Mouse (Mus musculus) retina, postnatal 7 days (tissue): ENCODE results near the gene Ybx2.

ENCODE experiments used
- DNase-seq: peaks from one replicate; pipeline ENCODE4 v3.0.0-alpha.2; 2012; ENCODE audit warnings: low read depth, low spot score

The Ybx2 gene

DNA sequence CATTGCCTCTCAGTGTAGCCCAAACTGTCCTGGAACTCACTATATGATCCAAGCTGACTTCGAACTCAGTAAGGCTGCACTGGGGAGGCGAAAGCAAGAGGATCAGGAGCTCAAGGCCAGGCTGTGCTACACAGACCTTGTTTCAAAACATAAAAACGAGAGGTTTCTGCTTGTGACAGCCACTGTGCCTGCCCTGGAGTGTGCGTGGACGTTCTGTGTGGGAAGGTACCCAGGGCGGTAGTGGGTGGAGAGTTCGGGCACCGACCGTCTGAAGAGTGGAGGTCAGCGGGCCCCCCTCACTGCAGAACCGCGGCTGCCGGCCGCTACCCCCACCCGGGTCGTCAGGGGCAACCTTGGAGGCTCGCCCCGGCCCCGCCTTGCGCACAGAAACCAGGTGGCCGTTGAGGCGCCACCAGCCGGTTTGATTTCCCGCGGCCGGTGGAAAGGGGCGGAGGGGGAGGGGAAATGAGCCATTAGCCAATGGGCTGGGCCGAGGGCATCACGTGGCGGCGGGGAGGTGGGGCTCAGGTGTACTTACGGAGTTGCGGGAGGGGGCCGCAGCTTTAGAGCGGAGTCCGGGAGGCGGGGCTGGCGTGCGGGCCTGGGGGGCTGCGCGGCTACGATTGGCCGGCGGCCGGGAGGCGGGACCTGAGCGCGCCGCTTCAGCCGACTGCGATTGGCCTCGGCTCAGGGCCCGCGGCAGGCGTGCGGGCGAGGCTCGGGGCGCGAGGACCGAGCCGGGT lies at the start of gene Ybx2:
Gene Ybx2, plus strand, starts transcription at position 660 of the 743 bp plus-strand sequence.
- peak; percentile 86 for DNase-seq

DNA sequence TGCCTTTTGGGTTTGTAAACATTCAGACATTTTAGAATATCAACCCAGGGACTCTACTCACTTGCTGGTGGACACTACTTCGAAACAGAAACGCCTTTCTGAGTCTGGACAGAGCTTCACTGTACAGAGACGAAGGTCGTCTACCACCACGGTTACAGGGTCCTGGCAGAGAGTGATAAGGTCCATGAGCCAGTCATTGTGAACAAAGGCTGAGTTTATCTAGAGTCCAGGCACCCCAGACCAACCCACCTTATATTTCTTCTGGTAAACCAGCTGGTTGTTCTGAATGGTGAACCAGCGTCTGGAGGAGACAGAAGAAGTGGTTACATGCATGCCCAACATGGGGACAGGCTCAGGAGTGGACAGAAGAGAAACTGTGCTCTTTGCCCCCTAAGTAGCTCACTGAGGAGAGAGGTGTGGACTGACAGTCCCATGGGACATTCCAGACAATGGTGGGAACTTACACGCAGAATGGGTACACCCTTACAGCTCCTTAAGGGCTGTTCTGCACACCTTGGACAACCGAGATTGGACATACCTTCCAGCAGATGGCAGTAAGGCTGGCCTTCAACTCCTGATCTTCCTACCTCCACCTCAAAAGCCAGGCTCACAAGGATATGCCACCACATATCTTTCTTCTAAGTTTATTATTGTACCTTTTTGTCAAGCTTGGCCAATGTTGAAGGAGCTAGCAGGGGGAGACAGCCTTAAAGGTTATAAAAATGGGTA lies 48.5 kb upstream of the Ybx2 start:
- no peak for DNase-seq

DNA sequence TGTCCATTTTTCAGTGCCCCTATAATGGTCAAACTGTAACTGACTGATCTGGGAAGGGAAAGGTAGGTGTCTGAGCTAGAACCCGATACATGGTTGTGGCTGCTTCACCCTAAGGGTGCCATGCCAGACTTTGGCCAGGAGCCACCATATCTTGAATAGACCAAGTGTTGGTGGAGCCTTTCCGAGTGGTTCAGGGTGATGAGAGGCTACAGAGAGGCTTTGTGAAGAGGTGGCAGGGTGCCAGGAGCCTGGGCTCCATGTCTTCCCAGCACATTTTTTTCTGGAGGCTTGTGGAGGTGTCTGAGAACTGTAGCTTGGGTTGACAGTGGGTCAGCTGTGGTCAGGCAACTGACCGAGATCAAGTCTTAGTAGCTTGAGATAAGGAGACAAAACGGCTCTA lies 44.1 kb upstream of the Ybx2 start:
- DNase-seq = no peak

DNA sequence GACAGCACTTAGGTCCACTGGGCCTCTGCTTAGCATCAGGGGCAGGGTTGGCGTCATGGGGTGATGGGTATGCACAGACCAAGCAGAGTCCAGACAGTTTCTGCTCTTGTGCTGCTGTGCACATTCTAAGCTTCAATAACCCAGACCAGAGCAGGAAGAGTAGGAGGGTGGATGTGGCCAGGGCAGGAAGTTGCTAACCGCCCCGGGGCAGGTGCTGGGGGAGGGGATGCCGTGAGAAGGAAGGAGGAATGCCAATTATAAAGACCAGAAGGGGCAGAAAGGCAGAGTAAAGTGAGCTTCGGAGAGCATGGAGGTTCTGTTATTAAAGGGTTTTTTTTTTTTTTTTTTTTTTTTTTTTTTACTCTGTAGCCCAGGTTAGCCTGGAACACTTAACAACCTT lies 40.9 kb upstream of the Ybx2 start:
- DNase-seq = no peak

DNA sequence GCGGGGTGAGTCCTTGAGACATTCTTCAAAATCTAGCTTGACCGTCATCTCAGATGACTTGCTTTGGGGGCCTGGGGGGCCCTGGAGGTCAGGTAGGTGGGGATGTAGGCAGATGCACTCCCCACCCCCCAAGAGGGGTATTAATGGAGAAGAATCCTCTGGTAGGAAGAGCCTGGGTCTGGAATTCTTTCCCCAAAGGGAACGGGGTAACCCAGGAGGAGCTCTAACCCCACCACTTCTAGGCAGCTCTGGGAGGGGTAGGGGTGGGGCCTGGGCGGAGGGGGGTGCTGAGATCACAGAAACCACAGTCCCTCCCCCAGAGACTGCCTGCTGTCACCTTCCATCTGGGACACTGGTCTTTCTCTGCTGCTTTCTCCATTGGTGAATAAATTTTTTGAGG lies 40.3 kb upstream of the Ybx2 start, which contains the start of gene Acap1:
Gene Acap1, minus strand, starts transcription at position 249 of the 400 bp plus-strand sequence.
- DNase-seq = no peak

DNA sequence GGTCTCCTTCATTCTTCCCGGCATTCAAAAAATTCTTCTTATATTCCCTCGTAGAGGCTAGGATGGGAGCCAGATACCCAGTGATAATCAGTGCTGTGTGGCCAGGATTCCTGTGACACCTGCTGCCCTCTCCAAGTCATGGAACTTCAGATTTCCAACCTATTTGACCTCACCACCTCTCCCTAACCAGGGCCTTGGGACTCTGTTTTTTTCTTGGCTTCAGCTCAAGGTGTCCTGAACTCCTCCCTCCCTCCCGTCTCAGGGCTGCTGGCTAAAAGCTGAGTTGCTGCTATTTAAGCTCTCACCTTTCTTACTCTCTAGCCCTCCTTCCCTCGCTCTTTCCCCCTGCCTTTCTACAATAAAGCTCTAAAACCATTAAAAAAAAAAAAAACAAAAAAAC lies 35.7 kb upstream of the Ybx2 start:
- DNase-seq = no peak

DNA sequence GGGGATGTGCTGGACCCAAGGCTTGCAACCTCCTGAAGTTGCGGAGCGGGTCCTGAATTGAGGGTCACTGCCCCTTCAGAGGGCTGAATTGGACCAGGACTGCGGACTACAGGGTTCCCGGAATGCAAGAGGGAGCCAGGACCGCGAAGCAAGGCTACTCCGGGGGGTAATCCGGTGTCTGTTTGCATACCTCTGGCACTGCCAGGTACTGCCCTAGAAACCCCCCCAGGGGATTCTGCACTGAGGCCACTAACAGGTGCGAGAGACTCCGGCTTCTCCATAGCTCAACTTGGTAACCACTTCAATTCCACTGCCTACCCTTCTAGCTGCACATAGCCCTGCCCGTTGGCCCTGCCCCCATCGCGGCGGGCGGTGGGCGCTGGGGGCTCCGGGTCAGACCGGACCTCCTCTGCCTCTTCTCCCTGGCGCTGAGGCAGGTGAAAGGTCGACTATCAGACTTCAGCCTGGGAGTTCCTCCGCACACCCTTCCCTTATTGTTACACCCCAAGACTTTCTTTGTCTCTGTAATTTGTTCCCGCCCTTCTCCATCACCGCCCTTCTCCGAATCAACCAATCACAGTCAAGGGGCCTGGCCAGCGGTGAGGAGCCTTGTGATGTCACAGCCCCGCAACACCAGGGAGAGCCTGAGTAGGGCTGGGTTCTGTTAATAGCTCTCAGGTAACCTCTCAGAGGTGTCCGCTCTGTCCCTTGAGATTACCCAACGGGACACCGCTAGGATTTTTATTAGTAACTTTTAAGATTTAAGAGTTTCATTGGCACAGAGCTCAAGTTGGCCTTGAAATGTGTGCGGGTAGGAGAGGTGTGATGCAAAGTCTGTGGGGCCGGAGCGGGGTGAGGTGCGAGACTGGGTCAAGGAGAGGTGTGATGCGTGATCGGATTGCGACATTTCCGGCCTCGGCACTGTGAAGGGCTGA lies 34.9 kb upstream of the Ybx2 start, which contains the start of the genes 2810408A11Rik and Neurl4:
Gene 2810408A11Rik, minus strand, starts transcription at position 517 of the 935 bp plus-strand sequence.
Gene Neurl4, plus strand, starts transcription at position 602 of the 935 bp plus-strand sequence.
- DNase-seq = peak; percentile 79

DNA sequence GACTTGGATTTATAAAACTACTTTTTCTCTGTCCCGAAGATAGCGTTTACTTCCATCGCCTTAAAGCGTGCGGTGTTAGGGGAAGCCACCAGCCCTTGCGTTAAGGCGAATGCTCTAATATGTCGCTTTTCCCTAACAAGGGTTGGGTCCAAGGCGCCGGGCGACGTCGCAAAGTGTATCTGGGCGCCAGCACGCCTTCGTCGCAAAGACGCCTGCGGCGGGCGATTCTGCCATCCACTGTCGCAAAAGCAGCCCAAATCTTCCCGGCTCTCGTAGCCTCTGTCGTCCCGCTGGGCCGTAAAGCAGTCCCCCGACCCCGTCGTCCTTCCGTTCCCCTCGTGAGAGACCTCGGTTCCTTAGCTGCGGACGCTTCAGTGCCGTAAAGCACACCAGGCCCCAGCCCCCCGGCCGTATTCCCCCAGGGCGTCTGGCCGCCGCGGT lies 34.2 kb upstream of the Ybx2 start:
- DNase-seq = peak; percentile 91

DNA sequence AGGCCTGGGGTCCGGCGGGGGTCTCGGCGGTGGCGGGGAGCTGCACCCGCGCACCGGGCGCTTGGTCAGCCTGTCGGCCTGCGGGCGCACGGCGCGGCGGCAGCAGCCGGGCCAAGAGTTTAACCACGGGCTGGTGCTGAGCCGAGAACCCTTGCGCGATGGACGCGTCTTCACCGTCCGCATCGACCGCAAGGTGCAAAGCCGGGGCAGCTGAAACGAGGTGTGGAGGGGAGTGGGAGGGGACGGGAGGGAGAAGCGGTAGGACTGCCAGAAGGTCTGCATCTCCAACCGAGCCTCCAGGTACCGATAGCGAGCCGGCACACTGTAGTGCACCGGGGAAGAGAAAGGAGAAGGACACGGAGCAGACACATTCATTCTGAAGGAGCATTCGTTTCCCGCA lies 33.6 kb upstream of the Ybx2 start:
- DNase-seq = no peak

DNA sequence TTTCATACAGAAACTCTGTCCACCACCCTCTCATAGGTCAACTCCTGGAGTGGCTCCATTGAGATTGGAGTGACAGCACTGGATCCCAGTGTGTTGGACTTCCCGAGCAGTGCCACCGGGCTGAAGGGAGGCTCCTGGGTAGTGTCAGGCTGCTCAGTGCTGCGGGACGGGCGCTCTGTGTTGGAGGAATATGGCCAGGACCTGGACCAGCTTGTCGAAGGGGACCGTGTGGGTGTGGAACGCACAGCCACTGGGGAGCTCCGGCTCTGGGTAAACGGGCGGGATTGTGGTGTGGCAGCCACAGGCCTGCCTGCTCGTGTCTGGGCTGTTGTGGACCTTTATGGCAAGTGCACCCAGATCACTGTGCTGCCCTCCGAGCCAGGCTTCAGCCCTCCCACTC lies 32.6 kb upstream of the Ybx2 start:
- no peak for DNase-seq

DNA sequence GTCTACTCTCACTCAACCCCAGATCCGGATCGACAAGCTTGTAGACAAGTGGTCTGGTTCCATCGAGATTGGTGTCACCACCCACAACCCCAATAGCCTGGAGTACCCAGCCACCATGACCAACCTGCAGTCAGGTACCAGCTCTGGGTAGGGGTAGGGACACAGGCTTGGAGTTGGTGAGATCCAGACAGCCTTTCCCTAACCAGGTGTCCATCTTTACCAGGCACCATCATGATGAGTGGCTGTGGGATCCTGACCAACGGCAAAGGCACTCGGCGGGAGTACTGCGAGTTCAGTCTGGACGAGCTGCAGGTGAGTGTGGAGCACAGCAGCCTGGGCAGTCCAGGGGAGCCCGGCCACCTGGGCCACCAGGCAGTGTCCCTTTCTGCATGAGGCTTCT lies 31.3 kb upstream of the Ybx2 start:
- DNase-seq = no peak

DNA sequence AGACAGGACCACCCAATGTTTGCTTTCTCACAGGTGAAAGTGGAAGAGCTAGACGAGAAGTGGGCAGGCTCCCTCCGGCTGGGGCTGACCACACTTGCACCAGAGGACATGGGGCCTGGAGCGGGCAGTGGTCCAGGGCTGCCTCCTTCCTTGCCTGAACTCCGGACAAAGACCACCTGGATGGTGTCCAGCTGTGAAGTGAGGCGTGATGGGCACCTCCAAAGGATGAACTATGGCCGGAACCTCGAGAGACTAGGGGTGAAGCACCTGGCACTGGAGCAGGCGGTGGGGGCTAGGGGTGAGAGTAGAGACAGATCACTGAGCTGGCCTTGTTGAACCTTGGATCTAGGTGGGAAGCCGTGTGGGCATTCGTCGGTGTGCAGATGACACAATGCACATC lies 27.0 kb upstream of the Ybx2 start:
- no peak for DNase-seq

DNA sequence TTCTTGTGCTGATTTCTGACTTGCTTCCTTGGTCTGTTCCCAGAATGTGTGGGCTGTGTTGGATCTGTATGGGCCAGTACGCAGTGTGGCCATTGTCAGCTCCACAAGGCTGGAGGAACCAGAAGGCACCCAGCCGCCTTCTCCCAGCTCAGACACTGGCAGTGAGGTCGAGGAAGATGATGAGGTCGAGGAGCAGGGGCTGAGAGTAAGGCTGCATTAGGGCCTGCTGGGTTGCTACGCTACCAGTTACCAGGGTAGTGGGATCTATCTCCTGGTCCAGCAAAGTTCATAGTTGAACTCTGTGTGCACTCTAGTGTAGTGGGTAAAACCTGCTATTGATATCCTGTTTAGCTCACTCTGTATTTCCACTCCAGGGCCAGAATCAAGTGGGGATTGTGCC lies 26.4 kb upstream of the Ybx2 start:
- DNase-seq = no peak

DNA sequence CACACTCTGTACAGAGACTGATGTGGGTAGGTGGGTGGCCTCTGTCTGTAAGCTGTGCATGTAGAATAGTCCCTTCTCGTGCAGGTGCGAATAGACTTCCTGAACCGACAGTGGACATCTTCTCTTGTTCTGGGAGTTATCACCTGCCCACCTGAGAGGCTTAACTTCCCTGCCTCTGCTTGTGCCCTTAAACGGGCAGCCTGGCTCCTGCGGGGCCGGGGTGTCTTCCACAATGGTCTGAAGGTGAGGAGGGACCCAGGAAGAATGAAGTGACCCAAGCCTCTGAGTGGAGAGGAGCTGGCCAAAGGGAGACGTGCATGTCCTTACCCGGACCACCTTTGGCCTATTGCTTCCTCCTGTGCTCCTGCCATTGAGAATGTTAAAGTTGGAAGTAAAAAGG lies 25.4 kb upstream of the Ybx2 start:
- DNase-seq = no peak

DNA sequence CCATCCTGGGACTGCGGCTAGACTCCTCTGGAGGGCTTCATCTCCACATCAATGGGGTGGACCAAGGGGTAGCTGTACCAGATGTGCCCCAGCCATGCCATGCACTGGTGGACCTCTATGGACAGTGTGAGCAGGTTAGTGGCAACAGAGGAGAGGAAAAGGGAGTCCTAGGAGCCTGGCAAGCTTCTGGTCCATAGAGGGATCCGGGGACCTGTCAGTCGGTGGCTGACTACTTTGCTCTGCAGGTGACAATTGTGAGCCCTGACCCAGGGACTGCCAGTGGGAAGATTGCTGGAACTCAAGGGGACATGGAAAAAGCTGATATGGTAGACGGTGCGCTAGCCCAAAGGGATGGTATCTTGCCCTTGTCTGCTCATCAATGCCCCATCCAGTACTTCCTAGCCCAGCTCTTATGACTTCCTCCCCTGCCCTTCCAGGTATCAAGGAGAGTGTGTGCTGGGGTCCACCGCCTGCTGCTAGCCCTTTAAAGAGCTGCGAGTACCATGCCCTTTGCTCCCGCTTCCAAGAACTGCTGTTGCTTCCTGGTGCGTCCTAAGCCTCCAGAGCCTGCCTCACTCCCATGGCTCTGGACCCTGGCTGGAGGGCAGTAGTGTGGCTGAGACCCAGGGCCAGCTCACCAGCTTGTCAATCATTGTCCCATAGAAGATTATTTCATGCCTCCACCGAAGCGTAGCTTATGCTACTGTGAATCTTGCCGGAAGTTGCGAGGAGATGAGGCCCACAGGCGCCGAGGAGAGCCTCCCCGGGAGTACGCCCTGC lies 24.6 kb upstream of the Ybx2 start:
- DNase-seq = no peak

DNA sequence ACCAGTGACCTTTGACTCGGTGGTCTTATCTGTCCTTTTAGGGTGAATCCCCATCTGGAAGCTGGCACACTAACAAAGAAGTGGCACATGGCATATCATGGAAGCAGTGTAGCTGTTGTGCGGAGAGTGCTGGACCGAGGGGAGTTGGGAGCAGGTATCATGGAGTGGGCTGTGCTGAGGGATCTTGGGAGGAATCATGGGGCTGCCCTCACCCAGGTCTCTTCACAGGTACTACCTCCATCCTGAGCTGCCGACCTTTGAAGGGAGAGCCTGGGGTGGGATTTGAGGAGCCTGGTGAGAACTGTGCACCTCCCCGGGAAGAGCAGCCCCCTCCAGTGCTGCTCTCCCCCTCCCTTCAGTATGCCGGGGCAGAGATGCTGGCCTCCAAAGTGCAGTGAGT lies 23.9 kb upstream of the Ybx2 start:
- no peak for DNase-seq

DNA sequence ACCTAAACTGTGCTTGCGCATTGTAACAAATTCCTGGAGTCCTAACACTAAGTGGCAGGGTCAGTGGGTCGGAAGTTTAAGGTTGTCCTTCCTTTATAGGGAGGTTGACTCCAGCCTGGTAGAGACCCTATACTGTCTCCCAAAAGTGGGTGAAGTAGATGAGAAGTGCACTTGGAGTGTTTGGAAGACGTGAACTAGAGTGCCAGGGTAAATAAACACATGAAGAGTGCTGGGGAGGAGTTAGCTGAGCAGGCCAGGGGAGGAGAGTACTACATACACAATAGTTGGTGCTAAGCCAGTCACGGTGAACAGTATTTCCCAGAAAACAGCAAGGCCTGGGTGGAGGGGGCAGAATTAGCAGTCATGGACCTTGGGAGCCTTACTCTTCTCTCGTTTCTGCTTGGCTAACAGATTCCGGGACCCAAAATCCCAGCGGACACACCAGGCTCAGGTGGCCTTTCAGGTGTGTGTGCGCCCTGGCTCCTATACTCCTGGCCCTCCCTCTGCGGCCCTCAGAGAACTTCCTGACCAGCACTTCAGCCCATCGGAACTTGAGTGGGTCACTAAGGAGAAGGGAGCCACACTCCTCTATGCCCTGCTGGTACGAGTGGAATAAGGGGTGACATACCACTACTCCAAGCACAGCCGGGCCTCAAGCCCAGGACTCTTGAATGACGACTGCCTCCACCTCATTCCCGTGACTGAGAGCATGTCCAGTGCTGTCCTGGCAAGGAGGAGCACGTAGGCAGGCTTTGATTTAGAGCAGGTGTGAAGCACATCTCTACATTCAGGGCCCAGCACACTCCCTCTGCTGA lies 22.7 kb upstream of the Ybx2 start:
- no peak for DNase-seq

DNA sequence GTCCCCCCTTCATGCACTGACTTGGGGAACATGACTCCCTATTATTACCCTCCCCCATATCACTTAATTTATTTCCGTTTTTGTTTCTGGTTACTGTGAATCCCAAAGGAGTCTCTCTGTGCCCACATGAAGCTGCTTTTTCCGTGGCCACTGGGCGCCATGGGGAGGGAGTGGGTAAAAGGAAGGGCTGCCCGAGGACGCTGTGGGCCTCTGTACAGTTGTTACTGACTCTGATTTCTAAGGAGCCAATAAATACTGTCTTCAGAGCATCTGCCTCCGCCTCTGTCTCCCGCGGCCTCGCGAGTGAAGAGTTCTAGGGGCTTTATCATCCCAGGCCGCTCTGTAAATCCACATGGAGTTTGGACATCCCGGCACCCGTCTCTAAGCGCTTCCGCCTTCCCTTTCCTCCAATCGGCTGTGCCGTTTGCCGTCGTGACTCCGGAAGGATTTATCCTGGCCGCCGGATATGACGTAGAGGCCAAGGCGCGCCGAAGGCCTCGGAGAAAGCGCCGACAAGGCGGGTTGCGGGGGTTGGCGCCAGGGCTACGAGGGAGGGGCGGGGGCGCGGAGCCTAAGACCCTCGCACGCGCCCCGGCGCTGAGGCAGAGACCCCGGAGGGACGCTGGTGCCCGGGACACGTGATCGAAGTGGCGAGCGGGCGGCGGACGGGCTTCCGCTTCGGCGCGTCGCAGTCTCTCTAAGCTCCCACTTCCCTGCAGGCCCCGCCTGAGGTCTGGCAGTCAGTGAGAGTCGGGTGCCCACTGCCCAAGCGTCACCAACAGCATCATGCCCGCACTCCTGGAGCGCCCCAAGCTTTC lies 21.8 kb upstream of the Ybx2 start, which contains the start of gene Gps2:
Gene Gps2, plus strand, starts transcription at position 335 of the 818 bp plus-strand sequence.
- peak; percentile 95 for DNase-seq

DNA sequence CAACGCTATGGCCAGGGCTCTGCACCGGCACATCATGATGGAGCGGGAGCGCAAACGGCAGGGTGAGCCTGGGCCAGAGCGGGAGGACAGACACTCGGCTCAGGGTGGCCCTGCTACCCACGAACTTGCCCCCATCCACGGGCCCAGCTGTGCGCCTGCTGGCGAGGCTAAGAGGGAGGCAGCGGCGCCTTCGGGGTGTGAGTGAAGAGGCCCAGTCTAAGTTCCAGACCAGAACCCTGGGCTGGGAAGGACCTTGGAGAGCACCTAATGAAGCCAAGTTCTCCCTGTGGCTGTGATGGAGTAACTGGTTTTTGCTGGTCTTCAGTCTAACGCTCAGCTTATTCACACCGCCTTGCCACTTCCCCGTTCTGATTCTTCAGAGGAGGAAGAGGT lies 21.2 kb upstream of the Ybx2 start:
- DNase-seq = no peak
